Mouse (Mus musculus) heart, embryonic 14.5 days (tissue): ENCODE data around the gene Tnfsf15. TPM values are rescaled to one million over a fixed set of nuclear protein-coding genes. Genes with fewer than 3 reads are reported as not detected.

ENCODE experiments used
- ATAC-seq: fragments of 200-750 bp; cut with Nextera tagmentation; 2 replicates; pipeline ENCODE4 v1.8.0; 2017; ENCODE audit warnings: low read depth, moderate TSS enrichment; ENCODE audit not compliant: insufficient number of reproducible peaks, insufficient read depth, low FRiP score
- H3K27ac ChIP-seq, 2 experiments: fragments of 200-500 bp in 1 of 2; fragments of 300-500 bp in 1 of 2; sonication (generic) in 1 of 2; replicated peaks in 1 of 2; 2 replicates each; pipeline ENCODE4 v1.5.1; 2012 to 2014; ENCODE audit warnings: low read depth in 2 of 2, low read length in 2 of 2, control low read depth in 1 of 2, mild to moderate bottlenecking in 1 of 2, mixed read lengths in 1 of 2; ENCODE audit not compliant: control insufficient read depth in 1 of 2, insufficient read depth in 1 of 2
- H3K27me3 ChIP-seq: fragments of 300-500 bp; sonication (generic); 2 replicates; pipeline ENCODE4 v1.6.1; 2014; ENCODE audit warnings: mild to moderate bottlenecking, low read length, control low read depth; ENCODE audit not compliant: control insufficient read depth, insufficient read depth
- H3K36me3 ChIP-seq: fragments of 300-500 bp; sonication (generic); 2 replicates; pipeline ENCODE4 v1.6.1; 2014; ENCODE audit warnings: mild to moderate bottlenecking, control low read depth, low read length, mixed read lengths; ENCODE audit not compliant: control insufficient read depth, insufficient read depth
- H3K4me1 ChIP-seq, 2 experiments: fragments of 200-500 bp in 1 of 2; fragments of 300-500 bp in 1 of 2; sonication (generic) in 1 of 2; 2 replicates each; pipeline ENCODE4 v1.6.1; 2012 to 2014; ENCODE audit warnings: low read length in 2 of 2, control low read depth in 1 of 2, mixed read lengths in 1 of 2; ENCODE audit not compliant: control insufficient read depth in 2 of 2, insufficient read depth in 2 of 2
- H3K4me2 ChIP-seq: fragments of 300-500 bp; sonication (generic); 2 replicates; pipeline ENCODE4 v1.6.1; 2014; ENCODE audit warnings: mild to moderate bottlenecking, low read length
- H3K4me3 ChIP-seq, 2 experiments: fragments of 200-500 bp in 1 of 2; fragments of 300-500 bp in 1 of 2; sonication (generic) in 1 of 2; 2 replicates each; pipeline ENCODE4 v1.5.1; 2012 to 2014; ENCODE audit warnings: low read length in 2 of 2, mild to moderate bottlenecking in 2 of 2, control low read depth in 1 of 2, low read depth in 1 of 2, moderate library complexity in 1 of 2; ENCODE audit not compliant: control insufficient read depth in 1 of 2, insufficient read depth in 1 of 2
- H3K9ac ChIP-seq: fragments of 300-500 bp; sonication (generic); 2 replicates; pipeline ENCODE4 v1.6.1; 2014; ENCODE audit warnings: mild to moderate bottlenecking, low read length
- H3K9me3 ChIP-seq: fragments of 300-500 bp; sonication (generic); 2 replicates; pipeline ENCODE4 v1.6.1; 2016; ENCODE audit warnings: low read length, control low read depth; ENCODE audit not compliant: control insufficient read depth
- WGBS: fragments of 180-500 bp; shearing (Covaris S2); extraction: QIAGEN DNeasy Blood & Tissue Kit; methylation state at CpG from one replicate; pipeline ENCODE4 v1.1.7; 2014; 5-methylcytosine and 5-hydroxymethylcytosine counted together
- polyA plus RNA-seq: library from polyadenylated mRNA; unstranded; fragments of >200 nt; fragmentation: Nextera tagmentation; extraction: Ambion mirVana; gene quantifications from 2 replicates; pipeline ENCODE4 v1.2.1, GENCODE M21; 2014

Tnfsf15 gene
- polyA plus RNA-seq, 1 experiment from 2014 or later = not detected

DNA sequence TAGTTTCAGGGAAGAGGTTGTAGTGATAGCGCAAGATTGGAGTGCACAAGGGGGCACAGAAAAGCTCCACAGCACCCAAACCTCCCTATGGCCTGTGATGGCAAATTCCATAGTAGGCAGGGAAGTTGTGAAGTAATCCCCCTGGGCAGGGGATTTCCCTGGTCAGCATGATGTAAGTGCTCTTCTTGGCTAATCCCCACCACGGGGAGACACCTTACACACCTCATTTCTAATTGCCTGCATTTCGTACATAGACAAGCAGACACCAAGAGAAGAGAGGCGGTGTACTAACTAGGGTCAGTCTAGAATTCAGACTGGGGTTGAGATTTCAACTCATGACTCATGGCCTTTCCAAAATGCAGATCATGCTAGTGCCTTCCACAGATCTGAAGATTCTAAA lies 4.2 kb downstream of the Tnfsf15 start:
- no peaks in the 10 kb centered on the region for H3K36me3 ChIP-seq
- 74% methylated on average over 4 of the region's 4 CpGs for WGBS
- H3K4me1 ChIP-seq = peaks cover 2 to 14% of the 10 kb centered on the region in 2 experiments; a peak in 1 of 4 replicates
- no peak overlapping the region for H3K27ac ChIP-seq
- ATAC-seq = no peak
- H3K9ac ChIP-seq = no peak overlapping the region
- H3K4me2 ChIP-seq = no peak overlapping the region
- H3K9me3 ChIP-seq = no peaks in the 10 kb centered on the region
- H3K4me3 ChIP-seq = no peak overlapping the region
- H3K27me3 ChIP-seq = no peaks in the 10 kb centered on the region

DNA sequence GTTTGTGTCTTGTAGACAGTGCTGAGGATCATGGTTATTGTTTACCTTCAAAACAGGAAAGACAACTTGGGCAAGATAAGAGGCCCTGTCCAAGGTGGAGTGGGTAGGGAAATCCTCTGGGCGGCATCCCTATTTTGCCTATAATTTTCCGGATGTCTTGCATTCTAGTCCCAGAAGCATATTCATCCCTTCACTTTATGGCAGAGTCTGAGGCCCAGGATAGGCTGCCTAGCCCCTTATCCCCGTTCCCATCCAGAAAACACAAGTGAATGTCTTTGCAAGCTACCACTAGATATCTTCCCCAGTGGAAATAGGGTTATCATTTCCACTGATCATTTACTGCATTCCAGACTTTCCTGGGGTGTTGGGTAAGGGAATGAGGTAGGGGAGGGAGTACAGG lies 4.9 kb downstream of the Tnfsf15 start:
- Histone ChIP-seq H3K4me2 (no peak overlapping the region), H3K36me3 (no peaks in the 10 kb centered on the region), H3K4me3 (no peak overlapping the region), H3K27me3 (no peaks in the 10 kb centered on the region), H3K27ac (no peak overlapping the region), H3K4me1 (peaks cover 2 to 8% of the 10 kb centered on the region in 2 experiments; a peak in 1 of 4 replicates), H3K9ac (no peak overlapping the region), H3K9me3 (no peaks in the 10 kb centered on the region)
- no peak for ATAC-seq
- WGBS = 69% methylated on average over 3 of the region's 3 CpGs

DNA sequence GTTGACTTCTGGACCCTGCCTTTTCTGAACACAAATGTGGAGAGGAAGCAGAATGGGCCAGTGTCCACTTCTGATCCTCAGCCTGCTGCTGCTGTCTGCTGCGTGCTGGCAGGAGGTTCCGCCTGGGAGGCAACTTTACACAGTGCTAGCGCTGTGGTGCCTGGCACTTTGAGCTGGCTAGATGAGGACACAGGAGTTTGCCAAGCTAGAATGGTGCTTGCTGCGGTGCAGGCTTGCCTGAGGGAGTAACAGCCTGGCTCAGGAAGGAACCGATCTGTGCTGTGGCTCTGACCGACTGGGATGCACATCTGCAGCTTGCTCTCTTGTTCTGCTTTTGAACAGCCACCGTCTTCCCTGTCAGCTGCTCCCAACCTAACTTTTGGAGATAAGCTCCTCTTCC lies 5.4 kb downstream of the Tnfsf15 start:
- Histone ChIP-seq H3K27ac (no peak overlapping the region), H3K4me3 (no peak overlapping the region), H3K4me2 (no peak overlapping the region), H3K4me1 (0 out of 4 replicates have a peak, but pooled peaks cover 0 to 5% of the 10 kb centered on the region in 2 experiments), H3K9ac (no peak overlapping the region), H3K27me3 (no peaks in the 10 kb centered on the region), H3K36me3 (no peaks in the 10 kb centered on the region), H3K9me3 (no peaks in the 10 kb centered on the region)
- WGBS = 61% methylated on average over 7 of the region's 7 CpGs
- ATAC-seq = no peak

DNA sequence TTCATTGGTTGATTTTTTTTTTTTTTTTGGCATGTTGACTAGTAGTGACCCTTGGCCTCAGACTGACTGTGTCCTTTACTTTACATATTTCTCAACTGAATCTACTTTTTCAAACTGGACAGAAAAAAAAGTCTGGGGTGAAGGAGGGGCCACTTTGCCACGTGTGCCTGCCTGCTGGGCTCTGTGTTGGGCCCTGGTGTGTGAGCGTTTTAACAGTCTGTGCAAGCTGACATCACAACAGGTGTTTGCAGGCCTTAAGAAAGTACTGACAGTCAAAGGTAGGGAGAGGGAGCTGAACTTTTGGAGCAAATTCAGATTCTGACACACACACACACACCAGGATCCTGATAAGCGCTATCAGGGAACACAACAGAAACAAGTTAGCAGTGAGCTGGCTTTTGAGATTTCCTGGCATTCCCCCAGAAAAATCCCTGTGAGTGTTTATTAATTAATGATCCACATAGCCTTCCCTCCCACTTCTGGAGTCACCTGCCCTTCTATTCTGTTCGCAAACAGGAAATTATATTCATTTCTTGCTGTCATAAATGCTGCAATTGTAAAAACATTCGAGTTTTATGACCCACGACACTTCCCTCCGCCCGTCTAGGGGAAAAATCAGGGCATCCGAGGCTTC lies 6.4 kb downstream of the Tnfsf15 start:
- H3K36me3 ChIP-seq = no peaks in the 10 kb centered on the region
- no peaks in the 10 kb centered on the region for H3K9me3 ChIP-seq
- H3K27ac ChIP-seq = no peak overlapping the region
- H3K4me3 ChIP-seq = no peak overlapping the region
- no peak overlapping the region for H3K4me2 ChIP-seq
- WGBS = 69% methylated on average over 9 of the region's 9 CpGs
- H3K27me3 ChIP-seq = no peaks in the 10 kb centered on the region
- no peak for ATAC-seq
- 0 out of 4 replicates have a peak, but pooled peaks cover 0 to 5% of the 10 kb centered on the region in 2 experiments for H3K4me1 ChIP-seq
- no peak overlapping the region for H3K9ac ChIP-seq

DNA sequence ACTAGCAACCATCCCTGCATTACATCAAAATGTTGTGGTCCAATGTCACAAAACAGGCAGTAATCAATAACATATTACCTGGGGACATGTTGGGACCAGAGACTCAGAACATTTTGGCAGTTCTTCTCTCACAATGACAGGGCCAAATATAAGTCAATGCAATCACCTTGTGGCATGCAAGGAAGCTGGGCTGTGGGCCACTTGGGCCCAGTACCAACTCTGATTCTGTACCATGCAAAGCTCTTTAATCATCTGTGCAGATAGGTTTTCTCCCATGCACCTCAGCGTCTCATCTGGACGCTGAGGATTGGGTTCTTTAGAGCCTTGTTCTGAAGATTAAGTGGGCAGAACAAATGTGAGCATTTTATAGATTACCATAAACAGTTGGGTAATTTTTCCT lies 13.6 kb downstream of the Tnfsf15 start:
- WGBS = 76% methylated on average over 2 of the region's 2 CpGs
- ATAC-seq = no peak

DNA sequence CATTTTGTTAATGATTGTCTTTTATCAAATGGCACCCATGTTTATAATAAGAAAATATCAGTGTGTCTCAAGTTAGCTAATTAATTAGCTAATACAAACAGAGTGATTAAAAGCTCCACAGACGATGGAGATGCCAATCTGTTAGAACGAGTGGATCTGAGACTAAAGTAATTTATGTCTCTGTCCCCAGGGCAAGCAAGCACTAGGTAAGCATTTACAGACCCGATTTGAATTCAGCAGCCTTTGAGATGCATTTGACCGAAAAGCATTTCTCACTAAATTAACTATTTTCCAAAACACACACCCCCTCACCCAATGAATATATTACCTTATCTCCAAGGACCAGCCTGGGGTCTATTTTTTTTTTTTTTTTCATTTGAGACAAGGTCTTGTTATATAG lies 18.2 kb downstream of the Tnfsf15 start:
- Histone ChIP-seq H3K9ac (no peak overlapping the region), H3K4me2 (no peak overlapping the region), H3K27ac (no peak overlapping the region), H3K27me3 (no peaks in the 10 kb centered on the region), H3K9me3 (no peaks in the 10 kb centered on the region), H3K4me1 (no peaks in the 10 kb centered on the region), H3K4me3 (no peak overlapping the region), H3K36me3 (no peaks in the 10 kb centered on the region)
- 76% methylated on average over 4 of the region's 4 CpGs for WGBS
- ATAC-seq = no peak

More for the DNA sequence above, 13.6 kb downstream of the Tnfsf15 start:
- Histone ChIP-seq H3K27me3 (no peaks in the 10 kb centered on the region), H3K27ac (no peak overlapping the region), H3K4me1 (no peaks in the 10 kb centered on the region), H3K9me3 (no peaks in the 10 kb centered on the region), H3K9ac (no peak overlapping the region), H3K36me3 (no peaks in the 10 kb centered on the region), H3K4me2 (no peak overlapping the region), H3K4me3 (no peak overlapping the region)

DNA sequence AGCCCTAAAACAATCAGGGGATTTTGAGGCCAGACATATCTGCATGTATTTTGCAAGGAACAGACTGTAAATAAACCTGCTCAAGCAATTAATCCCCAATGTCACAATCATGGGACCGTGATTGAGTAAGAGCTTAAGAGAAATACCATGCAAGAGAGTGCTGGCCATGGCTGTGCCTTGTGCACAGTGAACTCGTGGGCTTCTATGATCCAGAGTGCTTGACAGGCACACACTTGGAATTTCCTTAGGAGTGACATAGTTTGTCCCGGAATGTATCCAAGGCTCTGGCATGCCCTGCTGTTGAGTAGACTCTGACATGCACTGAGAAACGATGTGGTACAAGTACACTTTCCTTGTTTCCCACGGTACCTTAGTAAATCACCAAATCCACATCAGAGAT lies 18.9 kb downstream of the Tnfsf15 start:
- H3K27me3 ChIP-seq = no peaks in the 10 kb centered on the region
- 63% methylated on average over 5 of the region's 5 CpGs for WGBS

More for the DNA sequence above, 18.9 kb downstream of the Tnfsf15 start:
- Histone ChIP-seq H3K4me2 (no peak overlapping the region), H3K4me1 (no peaks in the 10 kb centered on the region), H3K27ac (no peak overlapping the region), H3K9me3 (no peaks in the 10 kb centered on the region), H3K4me3 (no peak overlapping the region), H3K36me3 (no peaks in the 10 kb centered on the region), H3K9ac (no peak overlapping the region)
- ATAC-seq = no peak
